Mouse (Mus musculus): ENCODE results near the gene Mttp. TPM values are rescaled to one million over a fixed set of nuclear protein-coding genes. Genes with fewer than 3 reads are reported as not detected.

Mttp gene
- 5.6 TPM for polyA plus RNA-seq (2014; fragmentation: Illumina TruSeq; extraction: RNeasy Lipid Tissue Mini Kit (QIAGEN cat#74804); ENCODE audit: low read depth, low replicate concordance)

GRCm38 (mm10) chr3:138144642-138145171 lies at the start of gene Mttp:
Mttp (minus strand) TSS chr3:138144968.

DNA sequence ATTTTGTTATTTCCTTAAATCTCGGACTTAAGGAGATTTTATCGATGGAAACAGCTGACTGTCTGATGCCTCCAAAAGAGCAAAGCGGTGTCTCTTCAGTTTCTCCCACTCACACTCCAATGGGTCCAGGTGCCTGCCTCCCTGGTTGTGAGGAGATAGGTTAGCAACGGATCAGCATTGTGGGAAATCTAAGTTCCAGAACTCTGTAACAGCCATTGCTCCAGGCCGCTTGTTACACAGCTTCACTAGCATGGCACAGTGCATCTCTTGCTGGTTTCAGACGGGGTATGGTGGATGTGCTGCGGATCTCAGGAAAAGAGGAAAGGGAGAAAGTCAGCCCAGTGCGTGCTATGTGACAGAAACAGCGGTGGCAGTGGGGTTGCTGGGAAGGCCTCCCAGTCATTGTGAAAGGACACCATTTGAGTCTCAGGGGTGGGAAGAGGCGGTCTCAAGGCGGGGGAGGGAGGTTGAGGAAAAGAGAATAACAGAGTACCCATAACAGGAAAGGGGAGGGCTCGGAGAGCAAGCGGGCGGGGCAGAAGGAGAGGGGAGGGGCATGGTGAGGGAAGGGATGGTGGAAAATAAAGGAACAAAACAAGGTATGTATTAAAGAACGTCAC lies 49.0 kb upstream of the Mttp start, which contains the start of gene 4930579F01Rik:
Gene 4930579F01Rik, minus strand, starts transcription at position 143 of the 620 bp plus-strand sequence.

DNA sequence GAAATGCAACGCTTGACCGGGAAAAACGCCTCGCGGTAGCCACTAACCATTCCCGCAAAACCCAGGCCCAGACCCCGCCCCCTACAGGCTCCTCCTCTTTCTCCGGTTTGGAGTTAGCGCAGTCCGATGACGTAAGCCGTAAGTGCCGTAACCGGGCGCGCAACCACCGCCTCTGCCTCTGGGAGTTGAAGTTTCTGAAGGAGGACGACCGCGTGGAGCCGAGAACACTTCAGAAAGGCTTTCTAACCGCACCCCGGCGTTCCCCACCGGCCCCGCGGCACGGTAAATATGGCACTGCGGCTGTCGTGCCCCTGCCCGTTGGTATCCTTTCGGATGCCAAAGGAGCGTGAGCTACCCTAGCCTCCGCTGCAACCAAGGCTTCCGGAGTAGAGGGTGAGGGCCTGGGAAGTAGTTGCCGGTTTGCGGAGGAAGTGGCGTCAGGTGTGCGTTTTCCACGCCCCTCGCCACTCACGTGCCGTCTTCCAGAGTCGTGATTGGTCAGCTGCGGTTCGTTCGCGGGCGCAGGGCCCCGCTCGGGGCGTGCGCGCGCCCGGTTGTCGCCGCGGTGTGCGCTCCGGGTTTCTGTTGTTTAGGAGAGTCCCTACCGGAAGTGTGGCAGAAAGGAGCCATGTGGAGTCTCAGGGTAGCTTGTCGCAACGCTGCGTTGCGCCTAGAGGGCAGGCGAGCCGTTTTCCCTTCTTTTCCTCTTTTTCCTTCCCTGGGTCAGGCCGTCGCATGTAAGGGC lies 1.3 kb downstream of the Mttp start, which contains the start of gene Trmt10a:
Gene Trmt10a, plus strand, starts transcription at position 134 of the 745 bp plus-strand sequence.

DNA sequence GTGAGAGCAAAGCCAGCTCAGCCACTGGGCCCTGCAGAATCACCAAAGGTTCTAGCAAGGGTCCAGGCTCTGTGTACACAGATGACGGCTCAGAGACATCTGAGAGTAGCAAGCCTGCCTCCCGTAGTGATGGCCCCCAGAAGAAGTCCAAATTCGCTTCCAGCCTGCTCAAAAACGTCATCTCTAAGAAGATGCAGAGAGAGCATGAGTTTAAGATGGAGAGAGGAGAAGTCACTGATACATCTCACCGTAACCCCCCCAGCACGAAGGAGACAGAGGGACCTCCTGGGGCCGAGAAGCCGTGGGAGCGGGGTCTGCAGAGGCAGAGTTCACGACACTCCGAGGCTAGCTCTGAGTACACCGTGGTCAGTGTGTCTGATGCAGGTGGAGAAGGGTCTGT lies 77.5 kb downstream of the Mttp start, which contains the start of gene Gm5105:
Gene Gm5105, minus strand, starts transcription at position 101 of the 400 bp plus-strand sequence.

DNA sequence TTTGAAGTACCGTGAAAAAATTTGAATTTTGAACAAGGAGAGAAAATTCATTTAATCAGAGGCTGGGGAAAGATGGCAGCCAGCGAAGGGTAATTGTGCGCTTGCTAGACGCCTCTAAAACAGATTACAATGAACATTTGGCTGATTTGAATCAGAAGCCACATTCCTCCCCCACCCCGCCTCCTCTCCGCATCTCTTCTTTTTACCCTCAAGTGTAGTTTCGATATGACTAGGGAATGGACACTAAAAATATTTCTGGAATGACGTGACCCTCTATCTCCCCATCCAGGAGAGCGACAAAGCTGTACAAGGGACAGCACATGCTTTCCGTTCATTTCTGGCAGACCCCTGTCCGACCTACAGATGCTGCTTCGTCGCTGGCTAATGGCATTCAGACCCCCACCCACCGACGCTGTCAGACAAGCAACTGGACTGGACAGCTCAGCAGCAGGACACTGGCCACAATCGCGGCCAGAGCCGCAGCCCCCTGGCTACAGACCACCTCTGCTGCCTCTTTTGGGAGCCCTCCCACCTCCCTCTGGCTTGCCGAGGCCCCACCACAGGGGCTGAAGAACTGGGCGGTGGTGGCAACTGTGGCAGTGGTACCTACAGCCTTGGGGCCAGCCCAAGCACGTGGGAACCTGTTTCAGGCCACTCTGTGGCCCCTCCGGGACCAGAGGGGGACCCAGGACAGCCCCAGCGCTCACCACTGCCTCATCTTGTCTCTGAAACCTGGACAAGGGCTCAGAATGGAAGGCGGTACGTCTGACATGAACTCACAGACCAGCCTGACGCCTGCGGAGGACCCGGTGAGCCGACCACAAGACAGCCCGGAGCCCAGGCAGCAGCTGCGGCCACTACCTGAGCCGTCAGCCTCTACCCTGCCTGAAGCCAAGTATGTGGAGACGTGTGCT lies 79.8 kb downstream of the Mttp start, which contains the start of gene 1110002E22Rik:
Gene 1110002E22Rik, plus strand, starts transcription at position 321 of the 914 bp plus-strand sequence.

Other genes starting within 250 kb of the Mttp start
- 110 TPM for gene Lamtor3, start 226.5 kb downstream of the Mttp start, polyA plus RNA-seq (2014; fragmentation: Illumina TruSeq; extraction: RNeasy Lipid Tissue Mini Kit (QIAGEN cat#74804); ENCODE audit: low read depth, low replicate concordance)
- gene Dapp1, start 163.4 kb downstream of the Mttp start, polyA plus RNA-seq (2014; fragmentation: Illumina TruSeq; extraction: RNeasy Lipid Tissue Mini Kit (QIAGEN cat#74804); ENCODE audit: low read depth, low replicate concordance) = 14.0 TPM
- 32.0 TPM for gene 1110002E22Rik, start 79.9 kb downstream of the Mttp start, polyA plus RNA-seq (2014; fragmentation: Illumina TruSeq; extraction: RNeasy Lipid Tissue Mini Kit (QIAGEN cat#74804); ENCODE audit: low read depth, low replicate concordance)
- 1.5 TPM for gene Gm5105, start 77.6 kb downstream of the Mttp start, polyA plus RNA-seq (2014; fragmentation: Illumina TruSeq; extraction: RNeasy Lipid Tissue Mini Kit (QIAGEN cat#74804); ENCODE audit: low read depth, low replicate concordance)
- 3.7 TPM for gene Trmt10a, start 1.5 kb downstream of the Mttp start, polyA plus RNA-seq (2014; fragmentation: Illumina TruSeq; extraction: RNeasy Lipid Tissue Mini Kit (QIAGEN cat#74804); ENCODE audit: low read depth, low replicate concordance)
- not detected for gene 4930579F01Rik, start 48.9 kb upstream of the Mttp start, polyA plus RNA-seq (2014; fragmentation: Illumina TruSeq; extraction: RNeasy Lipid Tissue Mini Kit (QIAGEN cat#74804); ENCODE audit: low read depth, low replicate concordance)
- 0.37 TPM for gene Adh7, start 72.8 kb upstream of the Mttp start, polyA plus RNA-seq (2014; fragmentation: Illumina TruSeq; extraction: RNeasy Lipid Tissue Mini Kit (QIAGEN cat#74804); ENCODE audit: low read depth, low replicate concordance)
- gene Adh1, start 116.0 kb upstream of the Mttp start, polyA plus RNA-seq (2014; fragmentation: Illumina TruSeq; extraction: RNeasy Lipid Tissue Mini Kit (QIAGEN cat#74804); ENCODE audit: low read depth, low replicate concordance) = 13.0 TPM
- gene Adh6a, start 168.3 kb upstream of the Mttp start, polyA plus RNA-seq (2014; fragmentation: Illumina TruSeq; extraction: RNeasy Lipid Tissue Mini Kit (QIAGEN cat#74804); ENCODE audit: low read depth, low replicate concordance) = not detected
- 0.71 TPM for gene Adh6b, start 196.8 kb upstream of the Mttp start, polyA plus RNA-seq (2014; fragmentation: Illumina TruSeq; extraction: RNeasy Lipid Tissue Mini Kit (QIAGEN cat#74804); ENCODE audit: low read depth, low replicate concordance)

All from heart, adult 10 weeks (tissue).